Mouse (Mus musculus) lung, adult 18-20 months (tissue): ENCODE results near the gene Syce2.
A peak's percentile ranks its signal among the peaks of the same experiment; 100 is the strongest.
"Not testable (repeated sequence)": the region's sequence is repeated elsewhere in the genome, so short reads cannot be mapped to it uniquely, and the experiment has no call there.

Source experiments
- DNase-seq, 2 experiments: peaks; one replicate each; pipeline ENCODE4 v3.0.0; 2022; ENCODE audit warnings: mixed read lengths in 2 of 2

Gene Syce2

DNA sequence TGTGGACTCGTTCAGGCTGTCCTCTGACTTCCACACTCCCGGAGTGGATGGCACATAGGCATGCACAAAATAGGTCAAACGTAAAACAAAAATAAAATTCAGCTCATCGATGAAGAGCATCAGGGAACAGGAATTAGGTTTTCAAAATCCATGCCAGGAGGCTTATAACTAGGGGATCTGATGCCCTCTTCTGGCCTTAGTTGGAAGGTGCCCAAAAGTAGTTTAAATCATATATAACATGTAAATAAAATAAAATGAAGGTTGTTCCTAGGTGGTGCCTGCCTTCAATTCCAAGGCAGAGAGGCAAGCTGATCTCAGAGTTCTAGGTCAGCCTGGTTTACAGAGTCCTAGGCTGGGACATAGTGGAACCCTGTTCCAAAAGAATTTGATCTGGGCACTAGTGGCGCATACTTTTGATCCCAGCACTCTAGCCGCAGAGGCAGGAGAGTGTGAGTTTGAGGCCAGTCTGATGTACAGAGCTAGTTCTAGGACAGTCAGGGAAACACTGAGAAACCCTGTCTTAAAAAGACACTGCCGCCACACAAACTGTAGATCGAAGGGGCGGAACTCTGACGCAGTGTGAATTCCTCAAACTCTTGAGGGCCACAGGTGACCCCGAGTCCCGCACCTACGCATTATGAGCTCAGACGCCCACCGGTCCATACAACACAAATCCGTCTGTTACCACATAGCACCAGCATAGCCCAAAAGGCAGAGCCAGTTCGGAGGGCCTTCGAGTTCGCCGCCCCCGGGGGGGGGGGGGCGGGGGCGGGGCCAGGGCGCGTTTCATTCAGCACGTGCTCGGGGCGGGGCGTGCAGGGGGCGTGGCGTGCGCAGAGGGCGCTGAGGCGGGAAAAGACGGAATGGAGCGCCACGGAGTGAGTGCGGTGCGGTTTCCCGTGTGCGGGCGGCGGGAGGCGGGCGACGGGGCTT, at the start of gene Syce2:
Gene Syce2, plus strand, starts transcription at position 736 of the 933 bp plus-strand sequence.
- DNase-seq = peak; percentile 81 to 87

DNA sequence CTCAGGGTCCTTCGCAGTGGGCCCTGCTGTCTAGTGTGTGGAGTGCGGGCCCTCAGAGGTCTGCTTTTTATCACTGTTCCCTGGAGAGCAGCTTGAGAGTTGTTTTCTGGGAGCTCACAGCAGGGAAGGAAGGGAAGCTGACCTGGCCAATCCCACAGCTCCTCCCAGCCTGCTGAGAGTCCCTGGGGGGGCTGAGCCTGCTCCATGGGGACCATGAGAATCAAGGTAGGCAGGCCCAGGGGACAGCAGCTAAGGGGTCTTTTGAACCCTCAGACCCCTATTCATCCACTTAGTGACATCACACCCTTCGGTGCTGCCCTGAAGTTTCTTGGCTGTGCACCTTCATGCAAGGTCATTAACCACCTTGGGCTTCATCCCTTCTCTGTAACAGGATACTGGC, 49.2 kb upstream of the Syce2 start, which contains the start of gene Dand5:
Gene Dand5, minus strand, starts transcription at position 101 of the 400 bp plus-strand sequence.
- no peak for DNase-seq

DNA sequence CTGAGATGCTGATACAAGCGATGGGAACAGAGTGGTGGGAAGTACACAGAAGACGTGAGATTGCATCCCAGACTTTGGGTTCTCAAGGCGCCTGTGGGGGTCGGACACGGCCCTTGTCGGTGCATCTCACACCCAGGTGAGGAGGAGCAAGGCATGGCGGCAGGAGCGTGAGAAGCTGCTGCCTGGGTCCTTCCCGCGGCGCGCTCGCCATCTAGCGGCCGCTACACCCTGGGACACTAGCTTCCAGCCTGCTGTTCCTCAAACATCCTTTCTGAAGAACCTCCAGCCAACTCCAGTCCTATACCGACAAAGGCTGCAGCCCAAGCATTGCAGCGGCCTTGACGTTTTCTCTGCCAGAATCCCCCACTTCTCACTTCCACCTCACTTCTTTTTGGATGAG, 48.3 kb upstream of the Syce2 start:
- DNase-seq = peak; percentile 50 to 52

- DNase-seq = no peak
These were observed 46.3 kb upstream of the Syce2 start for GRCm38 (mm10) chr8:84825636-84826035.

DNA sequence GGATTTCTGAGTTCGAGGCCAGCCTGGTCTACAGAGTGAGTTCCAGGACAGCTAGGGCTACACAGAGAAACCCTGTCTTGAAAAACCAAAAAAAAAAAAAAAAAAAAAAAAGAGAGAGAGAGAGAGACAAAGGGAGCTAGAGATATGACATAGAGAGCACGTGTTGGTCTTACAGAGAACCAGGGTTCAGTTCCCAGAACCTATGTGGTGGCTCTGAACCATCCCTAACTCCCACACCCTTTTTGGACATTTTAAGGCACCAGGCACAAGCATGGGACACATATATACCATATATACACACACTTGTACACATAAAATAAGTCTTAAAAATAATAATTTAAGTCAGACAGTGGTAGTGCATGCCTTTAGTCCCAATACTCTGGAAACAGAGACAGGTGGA, 45.4 kb upstream of the Syce2 start:
- DNase-seq = not testable (repeated sequence)

DNA sequence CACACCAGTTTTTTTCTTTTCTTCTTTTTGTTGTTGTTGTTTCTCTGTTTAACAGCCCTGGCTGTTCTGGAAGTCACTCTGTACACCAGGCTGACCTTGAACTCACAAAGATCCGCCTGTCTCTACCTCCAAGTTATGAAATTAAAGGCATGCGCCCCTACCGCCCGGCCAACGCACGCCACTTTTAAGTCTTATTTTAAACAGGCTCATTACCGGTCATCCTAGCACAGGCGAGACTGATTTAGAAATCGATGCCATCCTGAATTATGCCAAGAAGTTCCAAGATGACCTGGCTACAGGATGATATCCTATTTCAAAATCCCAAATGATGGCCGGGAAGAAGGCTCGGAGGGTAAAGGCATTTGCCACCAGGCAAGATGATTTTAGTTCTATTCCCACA, 40.4 kb upstream of the Syce2 start, which contains the start of gene Gadd45gip1:
Gene Gadd45gip1, plus strand, starts transcription at position 33 of the 400 bp plus-strand sequence.
- peak; percentile 44 to 51 for DNase-seq

DNA sequence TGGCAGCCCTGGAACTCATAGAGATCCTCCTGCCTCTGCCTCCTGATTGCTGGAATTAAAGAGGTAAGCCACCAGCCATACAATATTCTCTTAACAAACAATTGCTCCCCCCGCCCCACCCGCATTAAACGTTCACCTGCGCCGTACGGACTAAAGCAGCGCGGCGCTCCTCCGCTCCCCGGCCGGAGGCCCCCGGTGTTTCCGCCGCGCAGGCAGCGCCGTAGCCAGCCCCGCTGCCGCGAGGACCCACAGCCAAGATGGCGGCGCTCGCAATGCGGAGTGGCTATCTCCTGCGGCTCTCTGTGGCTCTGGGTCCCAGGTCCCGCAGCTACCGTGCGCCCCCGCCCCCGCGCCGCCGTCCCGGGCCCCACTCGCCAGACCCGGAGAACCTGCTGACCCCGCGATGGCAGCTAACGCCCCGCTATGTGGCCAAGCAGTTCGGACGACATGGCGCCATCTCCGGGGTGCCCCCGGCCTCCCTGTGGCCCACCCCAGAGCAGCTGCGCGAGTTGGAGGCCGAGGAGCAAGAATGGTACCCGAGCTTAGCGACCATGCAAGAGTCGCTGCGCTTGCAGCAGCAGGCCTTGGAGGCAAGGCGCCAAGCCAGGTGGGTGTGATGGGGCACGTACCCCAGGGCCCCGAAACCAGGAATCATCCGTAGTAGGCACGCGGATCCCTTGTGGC, 39.7 kb upstream of the Syce2 start:
- DNase-seq = peak; percentile 72 to 76

DNA sequence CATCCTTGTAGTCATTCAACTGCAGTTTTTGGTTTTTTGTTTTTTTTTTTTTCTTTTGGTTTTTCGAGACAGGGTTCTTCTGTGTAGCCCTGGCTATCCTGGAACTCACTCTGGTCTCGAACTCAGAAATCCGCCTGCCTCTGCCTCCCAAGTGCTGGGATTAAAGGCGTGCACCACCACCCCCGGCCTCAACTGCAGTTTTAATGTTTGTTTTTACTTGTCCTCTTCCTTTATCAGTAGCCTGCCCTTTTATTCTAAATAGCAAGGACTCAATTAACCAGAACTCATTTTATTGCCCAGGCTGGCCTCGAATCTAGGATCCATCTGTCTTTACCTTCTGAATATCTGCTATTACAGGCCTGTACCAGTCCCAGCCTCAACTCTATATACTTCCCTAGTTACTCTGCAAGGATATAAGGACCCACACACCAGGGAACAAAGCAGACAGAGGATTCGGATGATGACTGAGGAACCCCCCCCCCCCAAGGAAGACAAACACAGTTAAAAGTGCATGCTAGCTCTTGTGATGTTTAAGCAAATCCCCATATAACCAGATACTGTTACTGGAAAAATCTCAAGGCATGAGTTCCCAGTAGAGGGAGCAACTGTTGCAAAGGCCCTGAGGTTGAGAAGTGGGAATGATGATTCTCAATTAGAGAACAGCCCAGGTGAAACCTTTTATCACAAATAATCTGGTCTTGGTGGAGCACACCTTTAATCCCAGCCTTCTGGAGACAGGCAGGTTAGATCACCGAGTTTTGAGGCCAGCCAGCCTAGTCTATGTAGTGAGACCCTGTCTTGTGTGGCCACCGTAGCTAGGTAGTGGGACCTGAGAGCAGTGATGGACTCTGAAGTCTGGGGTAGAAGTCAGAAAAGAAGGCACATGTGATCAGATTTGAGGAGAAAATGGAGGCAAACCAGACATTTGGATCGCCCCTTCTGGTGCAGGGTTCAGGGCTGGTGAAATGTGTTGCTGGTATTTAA, 38.9 kb upstream of the Syce2 start:
- DNase-seq = no peak

GRCm38 (mm10) chr8:84834002-84834865, 37.7 kb upstream of the Syce2 start:
- DNase-seq = no peak

DNA sequence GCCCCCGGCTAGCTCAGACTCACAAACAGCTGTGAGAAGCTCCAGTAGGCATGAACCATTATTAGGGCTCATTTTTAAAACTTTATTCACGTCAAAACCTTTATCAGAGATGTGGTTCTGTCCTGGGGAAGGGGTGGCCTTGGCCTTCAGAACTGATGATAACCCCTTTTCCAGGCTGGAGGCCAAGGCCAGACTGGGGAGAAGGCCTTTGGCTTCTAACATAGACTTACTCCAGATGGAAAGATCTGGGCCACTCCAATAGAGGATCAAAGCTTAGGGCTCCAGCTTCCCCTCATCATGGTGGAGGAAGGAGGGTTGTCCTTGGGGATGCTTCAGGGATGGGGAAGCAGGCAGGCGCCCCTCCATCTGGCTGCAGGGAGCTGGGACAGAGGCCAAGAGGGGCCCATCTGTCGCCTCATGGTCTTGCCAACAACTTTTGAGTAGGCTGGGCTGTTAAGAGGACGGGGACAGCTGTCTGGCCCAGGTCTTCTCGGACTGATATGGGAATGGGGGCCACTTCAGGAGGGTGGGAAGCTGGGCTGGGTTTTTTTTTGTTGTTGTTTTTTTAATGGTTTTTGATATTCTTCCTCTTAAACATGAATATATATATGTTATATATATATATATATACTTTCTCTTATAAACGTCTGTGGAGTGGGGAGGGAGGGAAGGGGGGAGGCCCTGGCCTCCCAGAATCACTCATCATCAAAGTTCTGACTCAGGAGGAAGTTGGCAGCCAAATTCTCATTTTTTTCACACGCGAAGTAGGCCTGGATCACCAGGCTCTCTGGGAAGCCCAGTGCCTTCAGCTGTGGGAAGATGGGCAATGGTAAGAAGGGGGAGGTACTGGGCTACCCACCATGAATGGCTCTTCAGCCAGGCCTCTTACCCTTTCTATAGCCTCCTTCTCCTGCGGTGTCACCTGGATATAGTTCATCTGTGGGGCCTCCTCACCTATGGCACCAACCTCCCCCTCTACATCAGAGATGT, 36.8 kb upstream of the Syce2 start:
- no peak for DNase-seq

GRCm38 (mm10) chr8:84837149-84837911, 34.6 kb upstream of the Syce2 start:
- DNase-seq = no peak

- DNase-seq = no peak
These were observed 33.9 kb upstream of the Syce2 start for GRCm38 (mm10) chr8:84837912-84838470.

GRCm38 (mm10) chr8:84838513-84838912, 33.4 kb upstream of the Syce2 start:
- DNase-seq = no peak

- no peak for DNase-seq
These were observed 32.5 kb upstream of the Syce2 start for GRCm38 (mm10) chr8:84839411-84839810.

- no peak for DNase-seq
These were observed 32.0 kb upstream of the Syce2 start for GRCm38 (mm10) chr8:84839875-84840247.

DNA sequence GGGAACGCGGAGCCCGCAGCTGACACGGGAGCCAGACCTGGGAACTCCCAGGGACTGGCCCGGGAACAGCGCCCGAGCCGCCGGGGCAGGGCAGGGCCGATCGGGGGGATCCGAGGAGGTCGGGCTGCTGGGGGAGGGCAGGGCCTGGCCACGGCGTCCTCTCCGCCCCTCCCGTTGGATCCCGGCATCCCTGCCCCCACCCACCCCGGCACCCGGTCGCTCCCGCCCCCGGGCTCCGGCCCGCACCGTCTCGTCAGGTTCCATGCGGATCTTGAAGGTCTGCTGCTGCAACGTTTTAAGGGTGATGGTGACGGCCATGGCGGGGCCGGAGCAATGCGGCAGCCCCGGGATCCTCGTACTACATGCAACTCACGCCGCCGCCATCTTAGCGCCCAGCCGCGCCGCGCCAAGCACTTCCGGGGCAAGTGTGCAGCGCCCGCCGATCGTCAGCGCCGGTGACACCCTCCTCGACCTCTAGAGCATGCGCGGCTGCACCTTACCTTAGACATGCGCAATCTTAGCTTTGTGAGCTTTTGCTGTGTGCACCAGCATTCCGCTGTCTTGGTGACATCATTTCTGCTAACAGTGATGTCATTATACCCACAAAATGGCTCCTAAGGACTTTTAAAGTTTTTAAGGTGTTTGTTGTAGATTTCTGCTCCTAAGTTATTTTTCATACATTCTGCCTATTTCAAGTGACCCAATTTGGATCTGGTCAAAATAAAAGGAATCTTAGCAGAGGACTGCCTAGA, 31.5 kb upstream of the Syce2 start, which contains the start of gene Rad23a:
Gene Rad23a, minus strand, starts transcription at position 418 of the 752 bp plus-strand sequence.
- peak; percentile 91 to 92 for DNase-seq

- no peak for DNase-seq
These were observed 30.4 kb upstream of the Syce2 start for GRCm38 (mm10) chr8:84841514-84841913.

- no peak for DNase-seq
These were observed 27.4 kb upstream of the Syce2 start for GRCm38 (mm10) chr8:84844397-84845070.
